Mouse (Mus musculus) frontal cortex, adult 2 months (tissue): Measurements from ENCODE around the gene Gm3045. TPM values are rescaled to one million over a fixed set of nuclear protein-coding genes. Genes with fewer than 3 reads are reported as not detected.

Experiments used
- DNase-seq, 2 experiments: peaks; one replicate each; pipeline ENCODE4 v3.0.0; 2022; ENCODE audit warnings: low spot score in 1 of 2; ENCODE audit errors: extremely low spot score in 1 of 2
- polyA plus RNA-seq: library from polyadenylated mRNA; depleted of rRNA; stranded (reverse); fragments of >200 nt; gene quantifications from 2 replicates; pipeline ENCODE4 v1.2.3, GENCODE M21; 2012; rRNA removed

Gene Gm3045
- polyA plus RNA-seq, 1 experiment = not detected

DNA sequence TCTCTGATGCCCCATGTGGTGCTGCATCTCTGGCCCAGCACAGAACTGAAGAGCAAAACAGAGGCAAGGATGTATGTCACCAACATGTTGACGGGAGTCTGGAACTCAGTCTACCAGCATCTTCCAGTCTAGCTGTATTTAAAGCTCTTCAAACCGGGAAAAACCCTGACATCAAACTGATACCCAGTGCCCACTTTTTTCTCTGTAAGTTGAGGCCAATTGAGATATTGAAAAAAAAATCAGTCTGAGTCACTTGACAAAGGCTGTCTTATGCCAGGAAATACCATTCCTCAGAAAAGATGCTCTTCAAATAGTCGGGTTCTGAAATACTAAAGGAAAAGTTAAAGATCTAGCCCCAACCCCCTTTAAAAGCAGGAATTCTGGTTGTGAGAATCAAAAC lies 55.8 kb downstream of the Gm3045 start, which contains the start of gene Il9:
TSS of gene Il9 (minus strand) at position 101 of the 400 bp plus-strand sequence.
- DNase-seq = no peak

Other genes with a start within 250 kb of the Gm3045 start
- 2.1 and 2.2 TPM in 2 replicates for gene Tifab, start 247.7 kb upstream of the Gm3045 start, polyA plus RNA-seq
- 0.13 and 0.24 TPM in 2 replicates for gene Neurog1, start 174.4 kb upstream of the Gm3045 start, polyA plus RNA-seq
- 125 and 137 TPM in 2 replicates for gene Cxcl14, start 130.0 kb upstream of the Gm3045 start, polyA plus RNA-seq
- gene Slc25a48, start 11.8 kb downstream of the Gm3045 start, polyA plus RNA-seq = 0.04 TPM in 2 replicates
- not detected in 2 replicates for gene Il9, start 55.7 kb downstream of the Gm3045 start, polyA plus RNA-seq
- 4.6 and 5.8 TPM in 2 replicates for gene Fbxl21, start 95.9 kb downstream of the Gm3045 start, polyA plus RNA-seq
- not detected in 2 replicates for gene Lect2, start 121.9 kb downstream of the Gm3045 start, polyA plus RNA-seq
- 4.5 and 4.7 TPM in 2 replicates for gene Tgfbi, start 182.9 kb downstream of the Gm3045 start, polyA plus RNA-seq